Mouse (Mus musculus): Measurements from ENCODE around the gene St6galnac3.

GRCm38 (mm10) chr3:153222611-153223402 lies 502.2 kb downstream of the St6galnac3 start:
- no peak for TF ChIP-seq CTCF (IDR thresholded peaks at IDR 0.05; ENCODE audit: borderline replicate concordance, insufficient read depth, low read length)
- TF ChIP-seq POLR2A (IDR thresholded peaks at IDR 0.05; ENCODE audit: low read depth, low read length) = no peak

Data from embryonic fibroblast, embryonic 13.5 days (primary cell).